Mouse (Mus musculus) small intestine, adult 2 months (tissue): ENCODE results near the gene Tfam. TPM values are rescaled to one million over a fixed set of nuclear protein-coding genes. Genes with fewer than 3 reads are reported as not detected.

Experiments
- H3K27ac ChIP-seq: fragments of 200-500 bp; 2 replicates; pipeline ENCODE4 v1.5.1; 2012; ENCODE audit warnings: low read depth, low read length, control low read depth, inconsistent platforms; ENCODE audit not compliant: insufficient read depth
- H3K27me3 ChIP-seq: fragments of 200-500 bp; 2 replicates; pipeline ENCODE4 v1.6.1; 2012; ENCODE audit warnings: mild to moderate bottlenecking, moderate library complexity, low read length, inconsistent platforms; ENCODE audit not compliant: control insufficient read depth, insufficient read depth
- H3K36me3 ChIP-seq: fragments of 200-500 bp; 2 replicates; pipeline ENCODE4 v1.6.1; 2012; ENCODE audit warnings: mild to moderate bottlenecking, low read length, control low read depth, inconsistent platforms; ENCODE audit not compliant: control insufficient read depth, insufficient read depth
- H3K4me1 ChIP-seq: fragments of 200-500 bp; 2 replicates; pipeline ENCODE4 v1.6.1; 2012; ENCODE audit warnings: low read length, inconsistent platforms, mixed read lengths; ENCODE audit not compliant: control insufficient read depth, insufficient read depth, insufficient read length
- H3K4me3 ChIP-seq: fragments of 200-500 bp; 2 replicates; pipeline ENCODE4 v1.5.1; 2012; ENCODE audit warnings: low read depth, mild to moderate bottlenecking, control low read depth, inconsistent platforms, low read length, moderate library complexity
- CTCF ChIP-seq: fragments of 200-500 bp; IDR thresholded peaks from 2 replicates; pipeline ENCODE4 v1.5.1; 2012; ENCODE audit warnings: low read depth, mild to moderate bottlenecking, control low read depth, inconsistent platforms, low read length, moderate library complexity, mixed read lengths; ENCODE audit not compliant: insufficient replicate concordance, insufficient read length; ENCODE audit errors: extremely low read depth
- POLR2A ChIP-seq: fragments of 200-500 bp; IDR thresholded peaks from 2 replicates; pipeline ENCODE4 v1.6.1; 2012; ENCODE audit warnings: low read depth, mild to moderate bottlenecking, control low read depth, inconsistent platforms, low read length, moderate library complexity
- WGBS: fragments of 180-500 bp; shearing (Covaris S2); methylation state at CpG from one replicate; pipeline ENCODE4 v1.1.7; 2018; 5-methylcytosine and 5-hydroxymethylcytosine counted together
- polyA plus RNA-seq: library from polyadenylated mRNA; depleted of rRNA; stranded (reverse); fragments of >200 nt; gene quantifications from 2 replicates; pipeline ENCODE4 v1.2.3, GENCODE M21; 2012

The Tfam gene
- polyA plus RNA-seq, 1 experiment = 4.7 TPM

DNA sequence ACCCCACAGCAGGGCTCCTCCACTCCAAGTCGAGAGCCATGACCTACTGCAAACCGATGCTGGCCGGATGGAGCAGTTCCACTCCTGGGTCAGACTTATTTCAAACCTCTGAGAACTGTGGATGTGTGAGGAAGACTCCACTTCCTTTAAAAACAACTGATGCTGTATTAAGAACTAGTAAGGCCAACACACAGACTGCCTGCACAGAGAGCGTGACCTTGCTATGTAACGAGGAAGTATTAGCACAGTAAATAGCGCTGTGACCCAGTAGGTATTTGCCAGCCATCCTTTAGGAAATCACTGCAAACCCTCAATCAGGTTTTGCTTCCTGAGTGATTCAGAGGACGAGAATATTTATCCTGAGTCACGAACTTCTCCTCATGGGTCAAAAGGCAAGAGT, 23.6 kb upstream of the Tfam start:
- peaks cover 21% of the 10 kb centered on the region for H3K36me3 ChIP-seq
- H3K27me3 ChIP-seq = no peaks in the 10 kb centered on the region
- TF ChIP-seq CTCF = no peak
- no peak for TF ChIP-seq POLR2A
- no peak overlapping the region for H3K27ac ChIP-seq
- H3K4me3 ChIP-seq = no peak overlapping the region
- 73% methylated on average over 8 of the region's 8 CpGs for WGBS
- no peaks in the 10 kb centered on the region for H3K4me1 ChIP-seq

DNA sequence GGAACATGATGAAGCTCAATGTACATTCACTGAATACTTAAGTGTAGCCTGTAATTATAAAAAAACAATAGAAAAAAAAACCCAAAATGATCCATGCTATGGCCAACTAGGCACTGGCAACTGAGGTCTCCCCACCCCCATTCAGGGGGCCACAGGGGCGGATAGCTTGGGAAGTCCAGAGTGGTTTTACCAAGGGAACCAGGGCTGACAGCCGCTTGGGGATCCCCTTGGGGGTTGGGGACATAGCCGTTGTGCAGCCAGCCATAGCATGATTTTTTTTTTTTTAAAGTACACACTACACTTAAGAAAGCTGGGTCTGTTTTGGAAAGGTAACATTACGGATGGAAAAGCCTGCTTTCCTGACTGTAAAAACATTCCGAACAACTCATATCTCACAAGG, 20.9 kb upstream of the Tfam start:
- 89% methylated on average over 5 of the region's 5 CpGs for WGBS
- Histone ChIP-seq H3K27me3 (no peaks in the 10 kb centered on the region), H3K4me3 (no peak overlapping the region), H3K36me3 (peaks cover 37% of the 10 kb centered on the region), H3K4me1 (no peaks in the 10 kb centered on the region), H3K27ac (no peak overlapping the region)
- TF ChIP-seq CTCF (no peak), POLR2A (no peak)

DNA sequence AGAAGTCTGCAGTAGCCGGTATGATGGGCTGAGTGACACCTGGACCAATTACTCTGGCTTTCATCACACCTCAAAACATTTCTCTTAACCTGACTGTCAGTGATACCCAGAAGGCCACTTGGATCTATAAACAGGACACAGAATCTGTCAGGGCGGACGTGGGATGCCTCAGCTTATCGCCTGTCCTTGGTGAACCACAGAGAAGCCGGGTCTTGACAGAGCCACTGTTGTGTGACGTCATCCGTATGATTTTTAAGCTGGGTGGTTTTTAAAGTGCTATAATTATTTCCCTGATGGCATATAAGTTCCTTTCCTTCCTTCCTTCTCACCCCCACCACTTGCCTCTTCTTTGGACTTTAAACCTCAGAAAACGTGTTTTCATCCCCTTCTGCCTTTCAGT, 20.4 kb upstream of the Tfam start:
- peaks cover 37% of the 10 kb centered on the region for H3K36me3 ChIP-seq
- no peak overlapping the region for H3K4me3 ChIP-seq
- no peak for TF ChIP-seq POLR2A
- TF ChIP-seq CTCF = no peak
- no peaks in the 10 kb centered on the region for H3K27me3 ChIP-seq
- 89% methylated on average over 8 of the region's 8 CpGs for WGBS
- H3K27ac ChIP-seq = no peak overlapping the region
- no peaks in the 10 kb centered on the region for H3K4me1 ChIP-seq

DNA sequence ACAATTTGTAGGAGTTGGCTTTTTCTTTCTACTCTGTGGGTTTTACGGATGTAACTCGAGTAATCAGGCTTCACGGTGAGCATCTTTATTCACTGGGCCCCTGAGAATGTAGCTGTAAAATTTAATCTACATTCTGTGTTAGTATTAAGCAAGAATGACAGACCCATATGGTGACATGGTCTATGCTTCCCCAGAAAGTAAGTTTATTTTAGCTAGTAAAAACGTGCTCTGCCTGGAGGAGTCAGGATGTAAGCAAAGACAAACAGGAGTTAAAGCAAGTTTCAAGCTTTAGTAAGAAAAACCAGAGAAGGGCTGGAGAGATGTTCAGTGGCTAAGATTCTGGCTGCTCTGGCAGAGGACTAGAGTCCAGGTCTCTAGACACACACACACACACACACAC, 15.1 kb upstream of the Tfam start:
- Histone ChIP-seq H3K27me3 (no peaks in the 10 kb centered on the region), H3K4me3 (no peak overlapping the region), H3K36me3 (peaks cover 19% of the 10 kb centered on the region), H3K4me1 (no peaks in the 10 kb centered on the region; the same call in 1 of the 2 replicates), H3K27ac (no peak overlapping the region)
- 78% methylated on average over 4 of the region's 4 CpGs for WGBS
- TF ChIP-seq CTCF = no peak
- no peak for TF ChIP-seq POLR2A

DNA sequence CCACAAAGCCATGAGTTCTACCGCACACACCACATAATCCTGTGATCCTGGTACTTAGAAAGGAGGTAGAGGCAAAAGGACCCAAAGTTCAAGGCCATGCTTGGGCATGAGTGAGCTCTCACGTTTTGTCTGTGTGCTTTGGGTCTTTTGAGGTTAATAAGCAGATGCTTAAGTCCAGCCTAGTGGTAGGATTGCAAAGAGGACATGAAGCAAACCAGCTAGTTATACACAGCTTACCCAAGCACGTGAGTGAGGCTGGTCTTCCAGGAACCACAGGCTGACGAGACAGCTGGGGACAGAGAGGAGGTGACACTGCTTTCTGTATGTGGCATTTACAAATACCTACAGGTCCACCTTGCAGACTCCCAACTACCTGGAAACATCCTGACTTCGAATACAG, 14.3 kb upstream of the Tfam start:
- Histone ChIP-seq H3K36me3 (peaks cover 17% of the 10 kb centered on the region), H3K27me3 (no peaks in the 10 kb centered on the region), H3K4me1 (no peaks in the 10 kb centered on the region; the same call in 1 of the 2 replicates), H3K27ac (no peak overlapping the region), H3K4me3 (no peak overlapping the region)
- TF ChIP-seq CTCF = no peak
- no peak for TF ChIP-seq POLR2A
- WGBS = 68% methylated on average over 5 of the region's 5 CpGs

DNA sequence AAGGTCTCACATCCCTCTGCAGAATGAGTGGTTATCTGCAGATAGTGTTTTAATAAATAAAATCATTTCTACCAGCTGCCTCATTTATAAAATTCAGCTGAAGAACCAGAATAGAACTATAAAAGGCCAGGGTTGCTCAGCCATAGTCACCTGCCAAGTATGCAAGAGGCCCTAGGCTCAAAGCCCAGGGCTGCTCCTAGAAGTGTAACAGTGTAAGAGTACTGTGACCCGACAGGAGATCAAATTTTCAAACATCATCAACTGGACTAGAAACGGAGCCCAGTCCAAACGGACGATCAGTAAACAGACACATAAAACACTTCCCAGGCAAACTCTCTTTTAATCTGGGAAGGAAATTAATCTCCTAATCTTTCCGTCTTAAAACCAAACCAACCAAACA, 13.8 kb upstream of the Tfam start:
- H3K4me3 ChIP-seq = no peak overlapping the region
- peaks cover 17% of the 10 kb centered on the region for H3K36me3 ChIP-seq
- TF ChIP-seq POLR2A = no peak
- TF ChIP-seq CTCF = no peak
- WGBS = 61% methylated on average over 5 of the region's 5 CpGs
- no peaks in the 10 kb centered on the region; the same call in 1 of the 2 replicates for H3K4me1 ChIP-seq
- H3K27ac ChIP-seq = no peak overlapping the region
- H3K27me3 ChIP-seq = no peaks in the 10 kb centered on the region

DNA sequence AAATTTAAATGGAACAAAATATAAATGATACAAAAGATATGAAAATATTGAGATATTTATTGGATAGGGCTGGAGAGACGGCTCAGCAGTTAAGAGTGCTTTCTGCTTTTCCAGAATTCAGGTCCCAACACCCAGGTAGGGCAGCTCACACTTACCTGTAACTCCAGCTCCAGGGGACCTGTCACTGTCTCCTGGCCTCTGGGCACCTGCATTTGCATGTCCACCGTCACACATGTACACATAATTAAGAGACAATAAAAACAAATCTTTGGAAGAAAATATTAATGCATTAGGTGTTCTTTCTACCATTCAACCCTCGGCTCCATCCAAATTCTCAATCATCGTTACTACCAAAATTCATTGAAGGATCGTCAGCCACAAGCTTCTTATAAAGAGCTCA, 13.2 kb upstream of the Tfam start:
- Histone ChIP-seq H3K27me3 (no peaks in the 10 kb centered on the region), H3K4me1 (no peaks in the 10 kb centered on the region; the same call in 1 of the 2 replicates), H3K36me3 (peaks cover 13% of the 10 kb centered on the region), H3K4me3 (no peak overlapping the region), H3K27ac (no peak overlapping the region)
- TF ChIP-seq CTCF (no peak), POLR2A (no peak)
- 86% methylated on average over 5 of the region's 5 CpGs for WGBS

DNA sequence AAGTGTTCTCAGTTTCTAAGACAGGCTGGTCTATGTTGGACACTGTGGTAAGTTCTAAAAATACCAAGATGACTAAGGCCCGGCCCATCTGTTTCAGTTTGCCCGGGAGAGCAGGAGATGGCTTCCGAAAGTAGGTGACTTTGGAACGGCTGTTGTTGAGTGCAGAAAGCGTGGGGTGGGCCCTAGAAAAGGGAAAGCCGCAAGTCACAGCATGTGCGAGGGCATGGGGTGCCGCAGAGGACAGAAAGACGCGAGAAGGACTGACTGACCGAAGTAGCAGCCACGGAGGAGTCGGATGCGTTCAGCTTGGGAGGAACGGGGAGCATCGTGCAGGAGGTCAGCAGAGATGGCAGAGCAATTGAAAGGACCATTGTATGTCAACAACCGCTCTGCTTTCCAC, 12.4 kb upstream of the Tfam start:
- TF ChIP-seq CTCF = no peak
- TF ChIP-seq POLR2A = no peak
- Histone ChIP-seq H3K36me3 (peaks cover 9% of the 10 kb centered on the region), H3K4me1 (no peaks in the 10 kb centered on the region; the same call in 1 of the 2 replicates), H3K4me3 (no peak overlapping the region), H3K27ac (no peak overlapping the region), H3K27me3 (no peaks in the 10 kb centered on the region)
- WGBS = 83% methylated on average over 17 of the region's 17 CpGs
